Mouse (Mus musculus): ENCODE results near the gene Trex1.

- TF ChIP-seq POLR2A (IDR thresholded peaks at IDR 0.05; ENCODE audit: borderline replicate concordance, extremely low read depth, low read depth, low read length) (no peak), CTCF (IDR thresholded peaks at IDR 0.05; ENCODE audit: insufficient read depth, low read length) (no peak)
Observed at GRCm38 (mm10) chr9:109040216-109040615, 19.3 kb downstream of the Trex1 start.
